Mouse (Mus musculus) heart, adult 2 months (tissue): ENCODE measurements at regions not wholly inside any gene's neighbourhood (a gene's known extent, or its start where the extent isn't known, plus 50 kb on each side); places are given as distances from the start of the nearest gene placed in this dataset.

Experiments used
- DNase-seq, 2 experiments: peaks; one replicate each; pipeline ENCODE4 v3.0.0; 2021
- H3K27ac ChIP-seq: fragments of 200-600 bp; 2 replicates; pipeline ENCODE4 v1.8.1; 2022
- H3K27me3 ChIP-seq: fragments of 200-500 bp; 2 replicates; pipeline ENCODE4 v1.6.1; 2012; ENCODE audit warnings: mild to moderate bottlenecking, low read length, inconsistent platforms, mixed read lengths; ENCODE audit not compliant: control insufficient read depth, insufficient read depth
- H3K36me3 ChIP-seq: fragments of 200-500 bp; 2 replicates; pipeline ENCODE4 v1.6.1; 2012; ENCODE audit warnings: low read length, inconsistent platforms; ENCODE audit not compliant: control insufficient read depth, insufficient read depth
- H3K4me1 ChIP-seq: fragments of 200-500 bp; 2 replicates; pipeline ENCODE4 v1.6.1; 2011; ENCODE audit warnings: low read length; ENCODE audit not compliant: control insufficient read depth, insufficient read depth
- H3K4me3 ChIP-seq: fragments of 200-600 bp; 2 replicates; pipeline ENCODE4 v1.8.1; 2022
- H3K79me2 ChIP-seq: fragments of 200-500 bp; replicated peaks from 2 replicates; pipeline ENCODE4 v1.6.1; 2012; ENCODE audit warnings: mild to moderate bottlenecking, inconsistent platforms, low read length, moderate library complexity, mixed read lengths; ENCODE audit not compliant: control insufficient read depth, insufficient read depth
- H3K9ac ChIP-seq: fragments of 200-500 bp; 2 replicates; pipeline ENCODE4 v1.6.1; 2012; ENCODE audit warnings: low read depth, mild to moderate bottlenecking, control low read depth, inconsistent platforms, low read length, mixed read lengths
- CTCF ChIP-seq: fragments of 200-600 bp; IDR thresholded peaks from 2 replicates; pipeline ENCODE4 v1.8.1; 2022; ENCODE audit warnings: antibody characterized with exemption, mild to moderate bottlenecking, moderate library complexity
- EP300 ChIP-seq: fragments of 200-500 bp; IDR thresholded peaks from 2 replicates; pipeline ENCODE4 v1.6.1; 2011; ENCODE audit warnings: low read depth, low read length, control low read depth; ENCODE audit not compliant: insufficient read depth
- POLR2A ChIP-seq: fragments of 200-500 bp; IDR thresholded peaks from 2 replicates; pipeline ENCODE4 v1.6.1; 2011; ENCODE audit warnings: mild to moderate bottlenecking, low read depth, low read length, control low read depth; ENCODE audit not compliant: insufficient read depth
- WGBS: fragments of 180-500 bp; shearing (Covaris S2); methylation state at CpG from one replicate; pipeline ENCODE4 v1.1.7; 2018; 5-methylcytosine and 5-hydroxymethylcytosine counted together
- intact Hi-C: fragments of 180-260 bp; cut with DNase I; formaldehyde crosslinking; loops from one replicate; pipeline ENCODE4 v1.15.1; 2025

DNA sequence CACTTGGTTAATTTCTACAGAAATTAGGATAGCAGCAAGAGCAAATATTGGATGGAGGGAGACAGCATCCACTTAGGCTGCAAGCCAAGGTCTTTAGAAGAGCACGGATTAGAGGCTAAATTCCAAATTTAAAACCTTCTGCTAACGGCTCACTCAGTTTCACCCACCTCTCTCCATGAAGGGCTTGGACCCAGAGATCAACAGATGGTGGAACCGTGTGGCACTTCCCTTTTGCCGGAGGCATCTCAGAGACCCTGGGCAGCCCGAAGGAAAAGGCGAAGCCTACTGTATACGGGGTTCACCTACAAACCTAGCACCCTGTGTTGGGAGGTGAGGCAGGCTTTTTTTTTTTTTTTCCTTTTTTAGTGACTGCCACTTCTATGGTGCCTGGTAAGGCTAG lies 229.9 kb downstream of the Gm45692 start:
- DNase-seq, result no peak
- Histone ChIP-seq H3K9ac (no peak overlapping the region), H3K4me1 (peaks cover 2% of the 10 kb centered on the region), H3K27me3 (no peaks in the 10 kb centered on the region), H3K79me2 (no peaks in the 10 kb centered on the region), H3K4me3 (no peak overlapping the region), H3K27ac (no peak overlapping the region), H3K36me3 (no peaks in the 10 kb centered on the region)
- TF ChIP-seq EP300 (no peak), CTCF (no peak), POLR2A (no peak)
- 88% methylated on average over 7 of the region's 7 CpGs for WGBS
- intact Hi-C loops, result loop anchor here (10.0 kb wide), 1 partner anchor 336 kb away; no protein-coding TSS in a partner anchor

GRCm38 (mm10) chr8:26349854-26350253 lies 230.5 kb downstream of the Gm45692 start:
- 89% methylated on average over 3 of the region's 3 CpGs for WGBS
- Histone ChIP-seq H3K36me3 (no peaks in the 10 kb centered on the region), H3K4me3 (no peak overlapping the region), H3K27me3 (no peaks in the 10 kb centered on the region), H3K27ac (no peak overlapping the region; the same call in 1 of the 2 replicates), H3K79me2 (no peaks in the 10 kb centered on the region), H3K4me1 (peaks cover 2% of the 10 kb centered on the region), H3K9ac (no peak overlapping the region)
- intact Hi-C loops, result loop anchor here (10.0 kb wide), 1 partner anchor 335 kb away; no protein-coding TSS in a partner anchor
- TF ChIP-seq EP300 (no peak), CTCF (no peak), POLR2A (no peak)
- no peak for DNase-seq

DNA sequence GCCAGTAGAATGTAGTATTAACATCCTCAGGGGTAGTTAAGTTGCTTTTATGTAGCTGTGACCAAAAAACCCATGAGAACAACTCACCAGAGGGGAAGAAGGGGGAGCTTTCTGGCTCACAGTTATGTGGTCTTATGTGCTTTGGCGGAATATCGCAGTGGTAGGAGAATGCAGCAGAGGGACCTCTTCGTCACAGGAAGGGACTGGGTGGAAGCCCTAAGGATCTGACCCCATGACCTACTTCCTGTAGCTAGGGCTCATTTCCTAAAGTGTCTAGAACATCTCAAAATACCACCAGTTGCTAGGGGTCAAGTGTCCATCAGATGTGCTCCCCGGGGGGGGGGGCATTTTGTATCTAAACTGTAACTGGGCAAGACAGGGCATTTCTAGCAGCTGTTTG lies 231.3 kb downstream of the Gm45692 start:
- 35% methylated on average over 4 of the region's 4 CpGs for WGBS
- intact Hi-C loops, result no loop called here
- no peak overlapping the region for H3K9ac ChIP-seq
- DNase-seq, result peak in 1 of 2 experiments; percentile 20
- H3K4me1 ChIP-seq, result peaks cover 2% of the 10 kb centered on the region
- TF ChIP-seq EP300 (no peak), POLR2A (no peak), CTCF (no peak)
- H3K36me3 ChIP-seq, result no peaks in the 10 kb centered on the region
- H3K27me3 ChIP-seq, result no peaks in the 10 kb centered on the region
- H3K27ac ChIP-seq, result peak overlapping the region; percentile 82
- no peak overlapping the region for H3K4me3 ChIP-seq
- no peaks in the 10 kb centered on the region for H3K79me2 ChIP-seq

- peak; percentile 74 to 83 for DNase-seq
- Histone ChIP-seq H3K4me1 (peaks cover 2% of the 10 kb centered on the region), H3K9ac (peak overlapping the region; percentile 10; the same call in 1 of the 2 replicates), H3K36me3 (no peaks in the 10 kb centered on the region), H3K4me3 (peak overlapping the region; percentile 28), H3K27ac (peak overlapping the region; percentile 82), H3K79me2 (no peaks in the 10 kb centered on the region), H3K27me3 (no peaks in the 10 kb centered on the region)
- intact Hi-C loops, result no loop called here
- TF ChIP-seq EP300, result no peak
- 0 out of 2 replicates have a peak, but pooled peaks have one; percentile 21 for TF ChIP-seq POLR2A
- 33% methylated on average over 21 of the region's 21 CpGs for WGBS
Observed at GRCm38 (mm10) chr8:26351643-26352540, 232.6 kb downstream of the Gm45692 start.

DNA sequence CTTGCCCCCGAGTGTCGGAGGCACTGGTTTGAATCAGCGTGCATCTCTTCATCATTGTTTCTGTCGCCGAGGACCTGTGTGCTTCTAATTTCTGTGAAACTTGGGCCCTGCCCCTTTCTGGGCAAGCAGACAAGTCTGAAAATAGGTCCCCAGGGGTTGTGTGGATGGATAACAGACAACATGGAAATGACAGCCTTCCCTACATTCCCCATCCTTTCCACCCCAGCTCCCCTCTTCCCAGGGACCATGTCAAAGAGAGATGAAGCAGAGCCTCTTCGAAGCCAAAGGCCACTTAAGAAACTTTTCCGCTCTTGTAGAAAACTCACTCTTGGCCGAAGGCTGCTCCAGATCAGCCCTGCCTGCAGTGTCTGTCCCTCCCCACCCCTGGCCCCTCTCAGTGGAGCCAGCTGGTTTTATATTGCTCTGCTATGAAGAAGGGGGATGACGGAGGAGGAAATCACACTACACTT lies 233.2 kb downstream of the Gm45692 start:
- Histone ChIP-seq H3K27ac (peak overlapping the region; percentile 82), H3K79me2 (no peaks in the 10 kb centered on the region), H3K9ac (no peak overlapping the region), H3K4me3 (peak overlapping the region; percentile 28), H3K27me3 (no peaks in the 10 kb centered on the region), H3K4me1 (peaks cover 3% of the 10 kb centered on the region), H3K36me3 (no peaks in the 10 kb centered on the region)
- DNase-seq, result peak; percentile 83 to 89
- 13% methylated on average over 9 of the region's 9 CpGs for WGBS
- intact Hi-C loops, result no loop called here
- peak; percentile 73 for TF ChIP-seq EP300
- TF ChIP-seq CTCF, result no peak
- 0 out of 2 replicates have a peak, but pooled peaks have one; percentile 33 for TF ChIP-seq POLR2A

- no peak overlapping the region for H3K9ac ChIP-seq
- no peaks in the 10 kb centered on the region for H3K27me3 ChIP-seq
- peak; percentile 30 to 64 for DNase-seq
- peaks cover 3% of the 10 kb centered on the region for H3K4me1 ChIP-seq
- H3K79me2 ChIP-seq, result no peaks in the 10 kb centered on the region
- TF ChIP-seq POLR2A, result no peak
- TF ChIP-seq EP300, result no peak
- TF ChIP-seq CTCF, result no peak
- intact Hi-C loops, result no loop called here
- H3K4me3 ChIP-seq, result no peak overlapping the region
- no peaks in the 10 kb centered on the region for H3K36me3 ChIP-seq
- H3K27ac ChIP-seq, result peak overlapping the region; percentile 82
- WGBS, result 50% methylated on average over 3 of the region's 3 CpGs
Observed at GRCm38 (mm10) chr8:26353476-26353875, 234.1 kb downstream of the Gm45692 start.
